Mouse (Mus musculus) C2C12 (cell line): ENCODE measurements around the gene Ptprk.

Source experiments
- CEBPB ChIP-seq: IDR thresholded peaks from one replicate; pipeline ENCODE4 v1.6.1; 2011; ENCODE audit warnings: low read depth, mild to moderate bottlenecking, control low read depth, moderate library complexity
- CTCF ChIP-seq: IDR thresholded peaks from one replicate; pipeline ENCODE4 v1.5.1; 2011; ENCODE audit not compliant: control insufficient read depth, insufficient read depth, insufficient read length
- MAX ChIP-seq: IDR thresholded peaks from one replicate; pipeline ENCODE4 v1.6.1; 2011; ENCODE audit warnings: mild to moderate bottlenecking, control low read depth
- MYOD1 ChIP-seq: IDR thresholded peaks from one replicate; pipeline ENCODE4 v1.6.1; 2011; ENCODE audit warnings: low read depth; ENCODE audit not compliant: control insufficient read depth, insufficient read length
- MYOG ChIP-seq: IDR thresholded peaks from one replicate; pipeline ENCODE4 v1.6.1; 2011; ENCODE audit not compliant: control insufficient read depth, insufficient read length; ENCODE audit errors: extremely low read depth
- USF1 ChIP-seq: IDR thresholded peaks from one replicate; pipeline ENCODE4 v1.6.1; 2011; ENCODE audit warnings: low read depth, mild to moderate bottlenecking, control low read depth, moderate library complexity

DNA sequence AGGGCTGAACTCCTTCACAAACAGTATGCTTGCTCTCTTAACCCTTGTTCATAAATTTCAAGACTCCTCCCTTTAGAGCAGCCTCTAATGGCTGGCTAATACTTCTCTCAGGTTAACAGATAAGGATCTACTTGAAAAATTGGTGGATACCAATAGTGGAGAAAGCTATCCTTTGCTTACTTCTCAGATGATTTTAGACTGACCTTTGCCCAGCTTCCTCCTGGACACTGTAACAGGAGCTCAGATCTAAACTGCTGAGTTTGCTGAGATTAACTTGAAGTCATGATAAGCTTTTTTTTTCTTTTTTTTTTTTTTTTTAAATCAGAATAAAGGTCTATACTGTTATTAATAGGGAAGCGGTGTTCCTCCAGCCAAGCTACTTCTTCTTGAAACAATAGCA, 92.0 kb downstream of the Ptprk start:
- TF ChIP-seq MYOG (no peak), CTCF (no peak), USF1 (no peak), MYOD1 (no peak), MAX (no peak), CEBPB (no peak)
